Mouse (Mus musculus): ENCODE measurements at regions not wholly inside any gene's neighbourhood (a gene's known extent, or its start where the extent isn't known, plus 50 kb on each side); places are given as distances from the start of the nearest gene placed in this dataset.
"Not testable (repeated sequence)": the region's sequence is repeated elsewhere in the genome, so short reads cannot be mapped to it uniquely, and the experiment has no call there.

DNA sequence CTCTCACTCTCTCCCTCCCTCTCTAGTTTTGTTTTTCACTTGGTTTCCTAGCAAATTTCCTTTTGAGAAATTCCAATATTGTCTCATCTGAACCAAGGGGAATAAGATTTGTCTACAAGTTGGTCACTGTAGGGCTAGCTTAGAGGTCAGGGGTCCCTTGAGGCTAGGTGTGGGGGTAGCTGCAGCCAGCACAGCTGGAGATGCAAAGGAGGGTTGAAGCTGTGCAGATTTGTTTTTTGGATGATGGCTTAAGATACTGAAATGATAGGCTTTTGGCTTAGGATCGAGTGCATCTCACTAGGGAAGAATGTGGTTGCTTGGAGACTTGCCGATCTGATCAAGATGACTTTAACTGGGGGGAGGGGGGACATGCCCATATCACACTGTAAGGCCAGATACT is 88.3 kb upstream of the Tmem28 start:
- WGBS (ENCODE audit: insufficient replicate concordance), result 54% methylated on average over 2 of the region's 2 CpGs
- H3K36me3 ChIP-seq (ENCODE audit: control insufficient read depth, insufficient read depth, low read length), result no peaks in the 10 kb centered on the region
- H3K9ac ChIP-seq (ENCODE audit: low read depth, low read length), result no peak overlapping the region
- no peak overlapping the region for H3K27ac ChIP-seq (ENCODE audit: low read depth, low read length)
- peaks cover 2% of the 10 kb centered on the region for H3K27me3 ChIP-seq (ENCODE audit: control insufficient read depth, insufficient read depth, low read length)
- ATAC-seq (replicated peaks; ENCODE audit: insufficient number of reproducible peaks, low FRiP score, low TSS enrichment), result no peak
- H3K4me2 ChIP-seq, result no peak overlapping the region
- no peaks in the 10 kb centered on the region for H3K4me1 ChIP-seq (ENCODE audit: control insufficient read depth, insufficient read depth, low read length)
- no peaks in the 10 kb centered on the region for H3K9me3 ChIP-seq (replicated peaks; ENCODE audit: control insufficient read depth, low read length)
- H3K4me3 ChIP-seq (ENCODE audit: low read depth, low read length), result no peak overlapping the region

DNA sequence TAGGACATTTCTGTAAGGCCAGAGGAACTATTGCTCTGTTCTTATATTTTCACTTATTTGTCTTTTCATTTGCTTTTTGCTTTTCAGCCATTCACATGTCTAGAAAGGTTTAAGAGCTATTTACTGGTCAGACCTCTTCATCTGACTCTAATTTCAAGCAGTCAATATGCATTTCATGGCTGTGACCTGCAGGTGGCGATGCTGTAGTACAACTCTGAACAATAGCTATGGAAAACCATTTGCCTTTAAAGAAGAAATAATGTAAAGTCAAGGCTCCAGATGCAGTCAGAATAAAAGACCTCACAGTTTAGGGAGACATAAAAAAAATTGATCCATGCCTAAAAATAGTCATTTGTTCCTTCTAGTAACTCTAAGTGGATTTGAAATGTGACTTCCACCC is 95.7 kb upstream of the Tmem28 start:
- 5% methylated on average over 1 of the region's 1 CpGs for WGBS (ENCODE audit: insufficient replicate concordance)

DNA sequence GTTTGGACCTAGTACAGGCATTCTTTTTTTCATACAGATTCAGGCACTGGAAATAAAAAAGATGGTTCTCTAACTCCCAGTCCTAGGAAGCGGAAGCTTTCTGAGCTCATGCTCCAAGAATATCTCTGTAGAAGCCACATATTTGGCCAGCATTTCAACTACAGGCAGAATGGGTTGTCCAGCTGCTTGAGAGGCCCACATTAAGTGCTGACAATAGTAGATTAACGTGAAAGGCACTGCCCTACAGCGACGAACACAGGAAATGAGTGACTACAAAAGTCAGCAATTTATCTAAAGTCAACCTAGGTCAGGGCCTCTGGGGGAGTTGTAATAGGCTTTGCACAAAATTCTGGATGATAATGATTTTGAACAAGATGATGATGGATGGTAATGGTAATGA is 125.5 kb upstream of the Tmem28 start:
- Histone ChIP-seq H3K36me3 (ENCODE audit: control insufficient read depth, insufficient read depth, low read length) (no peaks in the 10 kb centered on the region), H3K27ac (ENCODE audit: low read depth, low read length) (no peak overlapping the region), H3K4me2 (no peak overlapping the region), H3K27me3 (ENCODE audit: control insufficient read depth, insufficient read depth, low read length) (no peaks in the 10 kb centered on the region), H3K4me3 (ENCODE audit: low read depth, low read length) (no peak overlapping the region), H3K9me3 (replicated peaks; ENCODE audit: control insufficient read depth, low read length) (no peaks in the 10 kb centered on the region), H3K9ac (ENCODE audit: low read depth, low read length) (no peak overlapping the region), H3K4me1 (ENCODE audit: control insufficient read depth, insufficient read depth, low read length) (no peaks in the 10 kb centered on the region)
- ATAC-seq (replicated peaks; ENCODE audit: insufficient number of reproducible peaks, low FRiP score, low TSS enrichment), result no peak
- 51% methylated on average over 4 of the region's 4 CpGs for WGBS (ENCODE audit: insufficient replicate concordance)

More for the DNA sequence above, 95.7 kb upstream of the Tmem28 start:
- no peak overlapping the region for H3K4me3 ChIP-seq (ENCODE audit: low read depth, low read length)
- no peaks in the 10 kb centered on the region for H3K27me3 ChIP-seq (ENCODE audit: control insufficient read depth, insufficient read depth, low read length)
- H3K4me1 ChIP-seq (ENCODE audit: control insufficient read depth, insufficient read depth, low read length), result no peaks in the 10 kb centered on the region
- no peaks in the 10 kb centered on the region for H3K9me3 ChIP-seq (replicated peaks; ENCODE audit: control insufficient read depth, low read length)
- H3K4me2 ChIP-seq, result no peak overlapping the region
- ATAC-seq (replicated peaks; ENCODE audit: insufficient number of reproducible peaks, low FRiP score, low TSS enrichment), result no peak
- H3K9ac ChIP-seq (ENCODE audit: low read depth, low read length), result no peak overlapping the region
- no peak overlapping the region for H3K27ac ChIP-seq (ENCODE audit: low read depth, low read length)
- H3K36me3 ChIP-seq (ENCODE audit: control insufficient read depth, insufficient read depth, low read length), result no peaks in the 10 kb centered on the region

DNA sequence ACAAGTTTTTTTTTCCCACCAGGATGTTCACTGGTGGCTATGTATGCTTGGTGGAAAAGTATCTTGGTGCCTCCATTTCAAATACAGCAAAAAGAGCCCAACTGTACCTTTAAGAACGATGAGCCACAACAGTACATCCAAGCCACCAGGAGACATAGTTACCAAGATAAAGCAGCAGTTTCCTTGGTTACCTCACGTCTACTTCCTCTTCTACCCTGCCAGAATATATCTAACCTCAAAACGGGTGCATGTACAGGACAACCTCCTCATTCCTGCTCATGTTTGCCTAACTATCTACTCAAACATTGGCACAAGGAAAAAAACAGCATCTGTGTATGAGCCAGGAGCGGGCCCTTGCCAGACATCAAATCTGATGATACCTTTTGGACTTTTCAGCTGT is 129.8 kb upstream of the Tmem28 start:
- Histone ChIP-seq H3K4me1 (ENCODE audit: control insufficient read depth, insufficient read depth, low read length) (no peaks in the 10 kb centered on the region), H3K9me3 (replicated peaks; ENCODE audit: control insufficient read depth, low read length) (no peaks in the 10 kb centered on the region), H3K36me3 (ENCODE audit: control insufficient read depth, insufficient read depth, low read length) (no peaks in the 10 kb centered on the region), H3K27me3 (ENCODE audit: control insufficient read depth, insufficient read depth, low read length) (no peaks in the 10 kb centered on the region), H3K9ac (ENCODE audit: low read depth, low read length) (no peak overlapping the region), H3K27ac (ENCODE audit: low read depth, low read length) (no peak overlapping the region), H3K4me2 (no peak overlapping the region), H3K4me3 (ENCODE audit: low read depth, low read length) (no peak overlapping the region)
- no peak for ATAC-seq (replicated peaks; ENCODE audit: insufficient number of reproducible peaks, low FRiP score, low TSS enrichment)
- WGBS (ENCODE audit: insufficient replicate concordance), result 48% methylated on average over 4 of the region's 4 CpGs

DNA sequence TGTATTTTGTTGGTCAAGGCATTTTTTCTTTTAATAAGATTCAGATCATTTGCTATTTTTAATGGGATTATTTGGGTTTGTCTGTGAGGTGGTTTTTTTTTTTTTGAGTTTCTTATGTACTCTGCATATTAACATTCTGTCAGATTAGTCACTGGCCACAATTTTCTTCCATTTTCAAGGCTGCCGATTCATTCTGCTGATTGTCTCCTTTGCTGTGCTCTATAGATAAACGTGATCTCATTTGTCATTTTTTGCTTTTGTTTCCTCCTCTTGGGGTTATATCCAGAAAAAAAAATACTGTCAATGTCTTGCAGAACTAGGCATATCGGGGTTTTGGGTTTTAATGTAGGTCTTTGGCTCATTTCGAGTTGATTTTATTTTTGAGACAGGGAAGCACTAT is 131.1 kb upstream of the Tmem28 start:
- H3K27ac ChIP-seq (ENCODE audit: low read depth, low read length), result no peak overlapping the region
- H3K9me3 ChIP-seq (replicated peaks; ENCODE audit: control insufficient read depth, low read length), result no peaks in the 10 kb centered on the region
- H3K27me3 ChIP-seq (ENCODE audit: control insufficient read depth, insufficient read depth, low read length), result no peaks in the 10 kb centered on the region
- H3K36me3 ChIP-seq (ENCODE audit: control insufficient read depth, insufficient read depth, low read length), result no peaks in the 10 kb centered on the region
- ATAC-seq (replicated peaks; ENCODE audit: insufficient number of reproducible peaks, low FRiP score, low TSS enrichment), result no peak
- no peak overlapping the region for H3K4me3 ChIP-seq (ENCODE audit: low read depth, low read length)
- no peaks in the 10 kb centered on the region for H3K4me1 ChIP-seq (ENCODE audit: control insufficient read depth, insufficient read depth, low read length)
- no peak overlapping the region for H3K9ac ChIP-seq (ENCODE audit: low read depth, low read length)
- WGBS (ENCODE audit: insufficient replicate concordance), result 74% methylated on average over 4 of the region's 4 CpGs
- H3K4me2 ChIP-seq, result no peak overlapping the region

DNA sequence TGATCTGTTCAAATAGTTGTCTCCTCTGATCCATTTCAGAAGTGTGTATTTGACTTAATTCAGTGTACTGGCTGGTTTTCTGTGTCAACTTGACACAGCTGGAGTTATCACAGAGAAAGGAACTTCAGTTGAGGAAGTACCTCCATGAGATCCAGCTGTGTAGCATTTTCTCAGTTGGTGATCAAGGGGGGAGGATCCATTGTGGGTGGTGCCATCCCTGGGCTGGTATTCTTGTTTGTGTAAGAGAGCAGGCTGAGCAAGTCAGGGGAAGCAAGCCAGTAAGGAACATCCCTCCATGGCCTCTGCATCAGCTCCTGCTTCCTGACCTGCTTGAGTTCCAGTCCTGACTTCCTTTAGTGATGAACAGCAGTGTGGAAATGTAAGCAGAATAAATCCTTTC is 138.3 kb upstream of the Tmem28 start:
- H3K4me1 ChIP-seq (ENCODE audit: control insufficient read depth, insufficient read depth, low read length); H3K27me3 ChIP-seq (ENCODE audit: control insufficient read depth, insufficient read depth, low read length); H3K4me2 ChIP-seq; H3K4me3 ChIP-seq (ENCODE audit: low read depth, low read length); H3K27ac ChIP-seq (ENCODE audit: low read depth, low read length); ATAC-seq (replicated peaks; ENCODE audit: insufficient number of reproducible peaks, low FRiP score, low TSS enrichment); H3K9ac ChIP-seq (ENCODE audit: low read depth, low read length); H3K36me3 ChIP-seq (ENCODE audit: control insufficient read depth, insufficient read depth, low read length); H3K9me3 ChIP-seq (replicated peaks; ENCODE audit: control insufficient read depth, low read length): not testable (repeated sequence)

DNA sequence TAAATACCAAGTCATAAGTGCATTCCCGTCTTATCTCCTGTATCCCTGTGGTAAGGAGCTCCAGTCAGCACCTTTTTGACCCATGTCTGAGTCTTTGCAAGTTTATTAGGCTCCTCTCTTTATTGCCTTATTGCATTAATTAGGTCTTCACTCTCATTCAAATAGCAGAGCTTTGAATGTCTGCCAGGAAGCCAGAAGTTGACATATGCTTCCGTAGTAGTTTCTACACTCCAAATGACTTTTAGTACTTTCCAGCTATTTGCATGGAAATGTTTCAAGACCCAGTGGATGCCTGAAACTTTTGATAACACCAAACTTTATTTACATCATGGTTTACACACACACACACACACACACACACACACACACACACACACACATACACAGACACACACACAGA is 153.2 kb upstream of the Tmem28 start:
- no peaks in the 10 kb centered on the region for H3K4me1 ChIP-seq (ENCODE audit: control insufficient read depth, insufficient read depth, low read length)
- H3K9ac ChIP-seq (ENCODE audit: low read depth, low read length), result no peak overlapping the region
- WGBS (ENCODE audit: insufficient replicate concordance), result 67% methylated on average over 2 of the region's 2 CpGs

DNA sequence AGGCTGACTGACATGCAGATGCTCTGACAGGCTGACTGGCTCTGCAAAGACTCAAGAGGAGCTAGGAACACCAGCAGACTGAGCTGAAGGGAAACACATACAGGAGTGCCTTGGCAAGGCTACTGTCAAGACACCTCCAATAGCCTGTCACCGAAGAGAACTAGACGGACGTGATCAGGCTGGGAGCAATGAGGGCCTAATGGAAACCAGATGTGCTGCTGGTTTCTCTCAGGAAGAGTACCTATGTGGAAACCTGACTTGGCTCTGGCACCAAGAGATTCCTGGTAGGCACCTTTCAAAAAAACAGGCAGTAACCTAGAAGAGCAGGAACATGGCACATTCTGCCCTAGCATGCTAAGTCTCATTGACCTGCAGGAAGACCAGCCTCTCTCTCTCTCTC is 158.3 kb upstream of the Tmem28 start:
- Histone ChIP-seq H3K4me3 (ENCODE audit: low read depth, low read length) (no peak overlapping the region), H3K27me3 (ENCODE audit: control insufficient read depth, insufficient read depth, low read length) (peaks cover 47% of the 10 kb centered on the region), H3K9ac (ENCODE audit: low read depth, low read length) (no peak overlapping the region), H3K4me2 (no peak overlapping the region), H3K9me3 (replicated peaks; ENCODE audit: control insufficient read depth, low read length) (no peaks in the 10 kb centered on the region), H3K27ac (ENCODE audit: low read depth, low read length) (no peak overlapping the region), H3K36me3 (ENCODE audit: control insufficient read depth, insufficient read depth, low read length) (no peaks in the 10 kb centered on the region), H3K4me1 (ENCODE audit: control insufficient read depth, insufficient read depth, low read length) (no peaks in the 10 kb centered on the region)
- 44% methylated on average over 3 of the region's 3 CpGs for WGBS (ENCODE audit: insufficient replicate concordance)
- ATAC-seq (replicated peaks; ENCODE audit: insufficient number of reproducible peaks, low FRiP score, low TSS enrichment), result no peak

More for the DNA sequence above, 153.2 kb upstream of the Tmem28 start:
- H3K9me3 ChIP-seq (replicated peaks; ENCODE audit: control insufficient read depth, low read length), result no peaks in the 10 kb centered on the region
- H3K4me3 ChIP-seq (ENCODE audit: low read depth, low read length), result no peak overlapping the region
- peaks cover 19% of the 10 kb centered on the region; the same call in 1 of the 2 replicates for H3K27me3 ChIP-seq (ENCODE audit: control insufficient read depth, insufficient read depth, low read length)
- H3K4me2 ChIP-seq, result no peak overlapping the region
- H3K36me3 ChIP-seq (ENCODE audit: control insufficient read depth, insufficient read depth, low read length), result no peaks in the 10 kb centered on the region
- H3K27ac ChIP-seq (ENCODE audit: low read depth, low read length), result no peak overlapping the region
- no peak for ATAC-seq (replicated peaks; ENCODE audit: insufficient number of reproducible peaks, low FRiP score, low TSS enrichment)

DNA sequence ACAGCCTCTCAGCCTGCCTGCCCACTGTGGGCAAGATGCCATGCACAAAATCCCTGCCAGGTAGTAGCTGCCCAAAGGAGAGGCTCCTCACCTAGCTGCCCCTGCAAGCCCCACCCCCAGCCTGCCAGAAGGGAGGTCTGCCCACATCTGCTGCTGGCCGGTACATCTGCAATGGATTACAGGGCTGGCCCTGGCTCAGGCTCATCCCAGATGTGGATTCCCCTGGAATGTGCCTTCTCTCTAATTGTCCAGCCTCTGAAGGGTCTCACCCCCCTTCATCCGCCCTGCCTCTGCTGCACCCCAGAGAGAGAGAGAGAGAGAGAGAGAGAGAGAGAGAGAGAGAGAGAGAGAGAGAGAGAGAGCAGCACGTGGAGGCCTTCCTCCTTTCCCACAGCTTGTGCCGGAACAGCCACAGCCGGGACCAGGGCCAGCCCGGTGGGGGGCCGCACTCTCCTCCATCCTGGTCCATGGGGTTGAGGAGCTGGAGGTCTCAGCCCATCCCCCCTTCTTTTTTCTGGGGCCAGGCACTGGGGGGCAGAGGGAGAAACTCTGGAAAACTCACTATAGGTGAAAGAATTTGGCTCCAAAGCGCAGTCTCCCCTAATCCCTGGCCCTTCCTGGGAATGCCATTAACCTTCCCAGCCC is 161.2 kb upstream of the Tmem28 start:
- Histone ChIP-seq H3K36me3 (ENCODE audit: control insufficient read depth, insufficient read depth, low read length) (no peaks in the 10 kb centered on the region), H3K9ac (ENCODE audit: low read depth, low read length) (no peak overlapping the region), H3K9me3 (replicated peaks; ENCODE audit: control insufficient read depth, low read length) (no peaks in the 10 kb centered on the region), H3K4me3 (ENCODE audit: low read depth, low read length) (no peak overlapping the region), H3K27ac (ENCODE audit: low read depth, low read length) (no peak overlapping the region), H3K27me3 (ENCODE audit: control insufficient read depth, insufficient read depth, low read length) (peaks cover 50% of the 10 kb centered on the region), H3K4me1 (ENCODE audit: control insufficient read depth, insufficient read depth, low read length) (no peaks in the 10 kb centered on the region), H3K4me2 (no peak overlapping the region)
- no peak for ATAC-seq (replicated peaks; ENCODE audit: insufficient number of reproducible peaks, low FRiP score, low TSS enrichment)
- 49% methylated on average over 8 of the region's 8 CpGs for WGBS (ENCODE audit: insufficient replicate concordance)
